Mouse (Mus musculus): ENCODE measurements around the gene Calhm5. TPM values are rescaled to one million over a fixed set of nuclear protein-coding genes. Genes with fewer than 3 reads are reported as not detected.

Calhm5 gene
- not detected in 2 replicates for polyA plus RNA-seq (2012; ENCODE audit: low replicate concordance)

GRCm38 (mm10) chr10:34096418-34096883 lies at the start of gene Calhm5:
Gene Calhm5 (minus strand): TSS chr10:34096519.

GRCm38 (mm10) chr10:34127392-34128378 lies 31.4 kb upstream of the Calhm5 start, which contains the start of gene Calhm6:
Gene Calhm6 (minus strand): TSS chr10:34127984.

GRCm38 (mm10) chr10:34044210-34044609 lies 52.1 kb downstream of the Calhm5 start, which contains the start of gene Calhm4:
Gene Calhm4 (minus strand): TSS chr10:34044310.

Other genes with a start within 250 kb of the Calhm5 start
- not detected in 2 replicates for gene Sult3a1, start 238.8 kb downstream of the Calhm5 start, polyA plus RNA-seq (2012; ENCODE audit: low replicate concordance)
- not detected in 2 replicates for gene Rsph4a, start 191.4 kb downstream of the Calhm5 start, polyA plus RNA-seq (2012; ENCODE audit: low replicate concordance)
- gene Zup1, start 145.2 kb downstream of the Calhm5 start, polyA plus RNA-seq (2012; ENCODE audit: low replicate concordance), result 5.4 and 8.7 TPM in 2 replicates
- 49.3 and 90.3 TPM in 2 replicates for gene Rwdd1, start 76.9 kb downstream of the Calhm5 start, polyA plus RNA-seq (2012; ENCODE audit: low replicate concordance)
- gene Trappc3l, start 58.9 kb downstream of the Calhm5 start, polyA plus RNA-seq (2012; ENCODE audit: low replicate concordance), result not detected in 2 replicates
- not detected in 2 replicates for gene Calhm4, start 52.2 kb downstream of the Calhm5 start, polyA plus RNA-seq (2012; ENCODE audit: low replicate concordance)
- 20.3 and 22.2 TPM in 2 replicates for gene Calhm6, start 31.5 kb upstream of the Calhm5 start, polyA plus RNA-seq (2012; ENCODE audit: low replicate concordance)
- 2.7 and 5.2 TPM in 2 replicates for gene Dse, start 111.2 kb upstream of the Calhm5 start, polyA plus RNA-seq (2012; ENCODE audit: low replicate concordance)
- gene Tspyl1, start 185.7 kb upstream of the Calhm5 start, polyA plus RNA-seq (2012; ENCODE audit: low replicate concordance), result 25.7 and 51.4 TPM in 2 replicates
- gene Tspyl4, start 200.9 kb upstream of the Calhm5 start, polyA plus RNA-seq (2012; ENCODE audit: low replicate concordance), result 3.7 and 4.4 TPM in 2 replicates

All from hematopoietic multipotent progenitor cell, adult 10-12 weeks (in vitro differentiated cells).